Mouse (Mus musculus) layer of hippocampus, postnatal 10 days (tissue): ENCODE measurements around the gene Daam1. TPM values are rescaled to one million over a fixed set of nuclear protein-coding genes. Genes with fewer than 3 reads are reported as not detected.

Source experiments
- DNase-seq, 2 experiments: peaks; one replicate each; pipeline ENCODE4 v3.0.0; 2021; ENCODE audit warnings: low spot score in 2 of 2
- total RNA-seq, 2 experiments: library from RNA; stranded (reverse); gene quantifications; 2 replicates each; pipeline ENCODE4 v1.2.3; 2021

The Daam1 gene
- total RNA-seq, 2 experiments from 2014 or later = 89.9 to 96.7 TPM

DNA sequence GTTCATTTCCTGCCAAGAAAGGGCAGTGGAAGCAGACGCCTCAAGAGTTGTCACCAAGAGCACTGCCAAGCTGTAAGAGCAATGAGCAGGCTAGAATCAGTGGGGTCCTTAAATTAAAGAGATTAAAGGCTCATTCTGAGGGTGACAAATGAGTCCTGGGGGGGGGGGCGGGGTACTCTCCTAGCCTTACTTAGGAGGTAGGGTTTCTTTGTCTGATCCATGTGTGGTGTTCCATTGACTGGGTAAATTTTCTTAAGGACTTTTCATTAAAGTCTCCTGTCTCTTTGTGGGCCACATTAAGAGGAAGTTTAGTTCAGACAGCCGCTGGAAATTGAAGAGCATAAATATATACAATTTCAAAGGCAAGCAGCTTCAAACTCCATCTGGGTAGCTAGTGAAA lies 138.1 kb downstream of the Daam1 start:
- DNase-seq = no peak

DNA sequence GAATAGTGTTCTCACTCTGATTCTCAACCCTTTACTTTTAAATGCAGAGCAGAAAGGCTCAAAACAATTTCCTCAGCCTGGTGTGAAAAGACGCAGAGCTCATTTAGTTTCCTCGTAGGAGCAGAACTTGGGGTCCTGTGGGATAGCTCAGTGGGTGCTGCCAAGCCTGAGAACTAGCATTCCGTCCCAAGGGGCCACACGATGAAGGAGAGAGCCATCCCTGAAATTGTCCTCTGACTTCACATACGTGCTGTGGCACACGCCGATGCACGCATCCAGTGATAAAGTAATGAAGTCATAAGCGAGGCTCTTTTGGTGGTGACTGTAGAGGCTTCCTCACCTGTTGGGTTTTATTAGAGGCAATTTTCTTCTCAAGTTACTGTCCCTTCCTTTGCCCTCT lies 138.6 kb downstream of the Daam1 start:
- DNase-seq = no peak

DNA sequence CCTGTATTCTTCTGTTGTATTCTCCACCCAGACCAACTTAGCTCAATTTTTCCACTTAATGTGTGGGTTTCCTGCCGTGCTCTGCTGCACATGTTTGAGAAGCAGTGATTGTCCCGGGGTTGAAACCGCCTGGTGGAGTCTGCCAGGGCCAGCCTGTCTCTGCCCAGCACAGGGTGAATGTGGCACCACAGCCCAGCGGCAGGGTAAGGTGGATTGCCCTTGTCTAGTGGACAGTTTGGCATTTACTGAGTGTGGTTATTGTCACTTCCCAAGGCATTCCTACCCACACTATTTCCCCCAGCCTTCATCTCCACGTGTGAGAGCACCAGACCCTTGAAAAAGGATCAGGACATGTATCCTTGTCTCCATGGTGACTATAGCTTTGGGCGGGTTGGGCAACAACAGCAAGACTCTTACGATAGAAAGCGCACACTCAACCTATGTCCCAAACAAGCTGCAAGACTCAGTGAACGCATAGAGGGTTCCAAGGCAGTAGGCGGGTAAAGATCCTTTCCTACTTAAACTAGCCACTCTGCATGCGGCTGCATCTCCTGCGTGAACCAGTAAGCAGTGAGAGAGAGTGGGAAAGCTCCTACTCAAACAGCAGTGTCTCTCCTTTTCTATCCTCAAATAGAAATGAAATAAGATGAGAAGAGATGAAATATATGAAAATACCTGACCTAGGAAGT lies 139.2 kb downstream of the Daam1 start:
- no peak for DNase-seq

DNA sequence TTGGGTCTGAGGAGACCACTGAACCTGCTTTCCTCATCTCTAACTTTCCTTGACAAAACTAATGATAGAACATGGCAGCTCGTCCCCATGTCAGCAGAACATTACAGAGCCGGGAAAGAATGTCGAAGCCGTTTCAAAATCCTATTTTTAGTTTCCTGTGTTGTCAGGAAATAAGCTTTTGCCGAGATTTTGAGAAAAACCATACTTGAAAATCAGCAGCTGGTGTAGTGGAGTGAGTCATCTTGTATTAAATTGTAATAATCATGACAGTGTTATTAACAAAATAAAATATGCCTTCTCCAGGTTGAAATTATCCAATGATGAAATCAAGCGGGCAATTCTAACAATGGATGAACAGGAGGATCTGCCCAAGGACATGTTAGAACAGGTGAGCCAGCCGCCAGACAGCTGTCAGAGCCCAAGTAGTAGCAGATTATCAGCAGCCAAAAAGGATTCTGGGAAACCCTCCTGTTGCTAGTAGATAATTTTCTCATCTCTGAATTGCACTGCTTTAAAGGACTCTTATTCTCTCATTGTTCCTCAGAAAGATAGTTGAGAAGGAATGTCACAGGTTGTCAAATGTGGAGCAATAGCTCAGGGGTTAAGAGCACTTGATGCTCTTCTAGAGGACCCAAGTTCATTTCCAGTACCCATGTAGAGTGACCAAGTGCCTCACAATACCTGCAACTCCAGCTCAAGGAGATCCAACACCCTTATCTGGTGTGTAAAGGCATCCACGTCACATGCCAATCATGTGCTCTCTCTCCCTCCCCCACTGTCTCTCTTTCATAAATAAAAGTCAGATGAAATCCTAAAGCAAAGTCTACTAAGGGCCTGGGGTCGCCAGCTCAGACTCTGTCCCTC lies 140.1 kb downstream of the Daam1 start:
- DNase-seq = no peak

DNA sequence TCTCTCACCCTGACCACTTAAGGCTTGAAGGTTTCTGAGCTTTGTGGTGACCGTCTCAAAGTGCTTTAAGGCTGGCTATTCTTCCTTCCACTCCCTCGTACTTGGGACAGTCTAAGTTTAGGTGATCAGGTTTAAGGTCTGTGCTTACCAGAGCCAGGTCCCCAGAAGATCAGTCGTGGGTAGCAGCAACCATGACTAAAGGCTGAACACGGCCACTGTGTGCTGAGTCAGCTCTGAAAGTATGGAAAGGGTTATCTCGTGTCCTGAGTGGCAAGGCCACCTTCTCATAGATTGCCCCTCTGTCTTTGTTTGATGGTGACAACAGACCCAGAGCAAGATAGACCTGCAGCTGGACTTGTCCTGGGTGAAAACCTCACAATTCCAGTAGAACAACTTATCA lies 141.2 kb downstream of the Daam1 start:
- DNase-seq = no peak

DNA sequence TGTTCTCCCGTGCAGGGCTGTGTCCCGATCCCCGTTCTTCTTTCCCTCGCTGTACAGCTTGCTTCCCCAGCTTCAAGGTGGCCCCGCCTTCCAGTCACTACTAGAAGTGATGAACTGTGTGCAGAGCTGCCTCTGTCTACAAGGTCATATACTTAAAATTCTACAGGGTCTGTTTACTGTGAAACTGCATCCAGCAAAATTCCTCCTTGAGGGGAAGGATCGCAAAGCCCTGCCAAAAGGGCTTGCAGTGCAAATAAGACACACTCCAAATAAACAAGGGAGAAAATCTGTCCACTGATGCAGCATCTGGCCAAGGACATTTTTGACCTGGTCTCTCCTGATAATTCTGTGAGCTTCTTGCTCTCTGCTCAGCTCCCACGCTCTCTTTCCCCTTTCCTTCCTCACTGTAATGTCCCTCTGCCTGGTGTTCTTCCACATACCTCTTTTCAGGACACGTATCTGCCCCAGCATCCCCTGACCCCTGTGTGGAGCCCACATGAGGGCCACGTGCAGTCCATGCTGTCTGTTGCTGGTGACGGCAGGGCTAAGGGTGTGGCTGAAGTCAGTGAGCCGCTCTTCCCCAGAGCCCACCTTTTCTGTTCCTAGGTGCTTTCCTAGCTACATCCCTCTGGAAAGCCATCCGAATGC lies 141.9 kb downstream of the Daam1 start:
- no peak for DNase-seq

DNA sequence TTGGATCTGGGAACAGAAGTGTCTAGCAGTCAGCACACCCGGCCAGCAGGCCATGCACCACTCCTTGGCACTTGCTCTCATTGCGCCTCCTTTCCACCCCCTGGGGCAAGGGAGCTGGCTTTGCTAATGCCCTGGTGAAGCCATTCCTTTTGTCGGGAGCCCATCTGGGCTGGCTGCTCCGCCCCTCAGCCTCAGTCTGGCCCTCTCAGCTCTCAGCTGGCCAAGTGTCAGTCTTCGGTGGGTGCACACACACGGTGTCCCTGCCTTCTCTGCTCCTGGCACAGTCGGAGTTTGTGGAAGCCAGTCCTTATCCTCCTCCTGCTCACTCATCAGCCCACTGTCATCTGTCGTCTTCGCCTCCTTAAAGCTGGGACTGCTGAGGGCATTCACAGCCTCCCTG lies 142.7 kb downstream of the Daam1 start:
- peak; percentile 36 to 54 for DNase-seq

DNA sequence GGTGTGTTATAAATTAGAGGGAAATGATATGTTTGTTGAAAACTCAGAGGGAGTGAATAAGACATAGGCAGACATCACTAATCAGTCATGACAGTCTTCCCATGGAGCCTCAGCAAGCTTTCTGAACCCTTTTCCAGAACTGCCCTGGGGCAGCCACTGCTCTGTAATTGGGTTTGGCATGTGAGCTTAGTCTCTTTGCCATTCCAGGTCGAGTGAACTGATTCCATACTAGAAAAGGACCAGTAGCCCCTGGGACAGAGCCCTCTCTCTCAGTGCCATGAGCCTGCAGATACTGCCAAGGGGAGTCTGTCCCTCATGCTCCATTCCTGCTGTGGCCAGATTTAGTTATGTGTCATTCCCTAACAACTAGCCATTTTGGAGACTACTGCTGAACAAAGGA lies 144.7 kb downstream of the Daam1 start:
- DNase-seq = peak in 1 of 2 experiments; percentile 42

DNA sequence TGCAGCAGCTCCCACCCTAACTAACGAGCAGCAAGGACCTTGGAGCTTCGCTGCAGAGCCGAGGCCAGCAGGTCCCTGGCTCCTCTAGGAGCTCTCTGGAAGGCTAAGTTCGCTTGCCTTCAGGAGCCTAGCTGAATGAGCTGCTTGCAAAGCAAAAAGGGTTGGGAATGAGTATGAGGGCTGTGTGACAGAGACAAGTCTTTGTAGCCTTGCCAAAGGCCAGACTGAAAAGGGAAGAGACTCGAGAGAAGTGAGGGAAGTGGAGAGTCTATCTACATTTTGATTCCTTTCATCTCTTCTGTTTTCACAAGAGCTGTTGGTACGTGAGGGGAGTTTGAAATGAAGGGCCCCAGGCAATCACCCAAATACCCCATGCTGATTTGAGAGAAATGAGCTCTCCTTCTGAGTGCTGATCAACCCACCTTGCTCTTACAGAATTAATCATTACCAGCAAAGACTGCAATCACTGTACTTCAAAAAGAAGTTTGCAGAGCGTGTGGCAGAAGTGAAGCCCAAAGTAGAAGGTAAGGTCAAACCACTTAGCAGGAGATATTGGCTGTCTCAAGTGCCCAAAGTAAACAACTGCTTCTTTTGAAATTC lies 145.6 kb downstream of the Daam1 start:
- peak; percentile 48 to 59 for DNase-seq

DNA sequence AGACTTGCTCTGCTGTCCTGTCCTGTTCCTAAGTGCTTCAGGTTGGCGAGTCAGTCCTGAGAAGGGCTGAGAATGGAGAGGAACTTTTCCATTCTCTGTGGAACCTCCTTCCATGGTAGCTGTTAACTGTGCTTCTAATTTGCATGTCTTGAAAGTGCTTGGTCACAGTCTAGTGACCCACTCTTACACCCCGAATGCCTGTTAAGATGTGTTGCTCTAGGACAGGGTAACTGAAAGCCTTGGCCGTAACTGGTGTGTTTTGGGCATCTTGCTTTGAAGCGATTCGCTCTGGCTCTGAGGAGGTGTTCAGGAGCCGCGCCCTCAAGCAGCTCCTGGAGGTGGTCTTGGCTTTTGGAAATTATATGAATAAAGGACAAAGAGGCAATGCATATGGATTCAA lies 146.5 kb downstream of the Daam1 start:
- no peak for DNase-seq

DNA sequence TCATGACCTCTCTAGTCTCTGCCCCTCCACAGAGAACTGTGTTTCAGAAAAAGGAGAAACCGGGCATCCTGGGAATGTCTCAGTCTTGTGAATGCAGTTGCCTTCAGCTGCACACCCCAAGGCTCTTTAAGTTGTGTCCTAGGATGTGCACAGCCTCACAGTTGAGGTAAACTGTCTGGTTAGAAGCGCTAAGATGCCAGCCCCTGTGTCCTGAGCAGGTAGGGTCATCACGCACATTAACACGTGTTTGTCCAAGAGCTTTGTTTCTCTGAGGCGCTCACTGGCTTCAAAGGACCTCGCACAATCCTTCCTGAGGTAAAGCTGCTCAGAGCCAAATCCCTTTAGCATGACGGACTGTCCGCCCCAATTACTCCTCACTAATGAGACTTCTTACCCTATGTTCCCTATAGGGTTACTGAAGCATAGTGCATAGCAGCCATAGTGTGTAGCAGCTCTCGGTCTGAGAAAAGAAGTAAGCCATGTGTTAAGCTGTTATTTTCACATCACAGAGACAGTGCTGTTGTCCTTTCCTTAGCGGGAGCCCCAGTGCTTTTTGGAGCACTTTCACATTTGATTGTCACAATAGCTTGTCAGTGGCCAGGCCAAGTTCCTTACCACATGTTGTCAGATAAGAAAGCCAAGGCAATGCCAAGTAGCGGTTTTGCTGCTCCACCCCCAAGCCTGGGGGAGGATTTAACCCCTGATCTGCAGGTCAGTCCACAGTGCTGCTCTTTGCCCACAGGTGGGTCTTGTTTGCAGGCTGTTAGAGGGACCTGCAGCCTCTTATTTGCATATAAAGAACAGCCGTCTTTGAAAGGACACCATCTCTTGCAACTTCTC lies 147.9 kb downstream of the Daam1 start:
- no peak for DNase-seq

DNA sequence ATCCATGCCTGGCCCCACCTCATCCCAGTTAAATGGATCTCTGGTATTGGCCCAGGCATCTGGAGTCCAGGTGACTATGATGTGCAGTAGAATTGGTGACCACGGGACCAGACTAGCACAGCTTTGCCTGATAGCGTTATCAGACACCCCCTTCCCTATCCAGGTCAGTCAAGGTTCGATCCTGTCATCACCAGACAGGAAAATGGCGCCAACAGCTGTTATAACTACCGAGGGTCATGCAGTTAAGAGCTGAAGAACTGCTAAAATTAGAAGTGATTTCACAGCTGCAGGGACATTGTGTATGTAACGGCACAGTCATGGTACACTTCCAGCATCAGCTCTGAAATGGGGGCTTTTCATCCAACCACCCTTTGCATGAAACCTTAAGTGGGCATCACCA lies 149.3 kb downstream of the Daam1 start:
- no peak for DNase-seq

DNA sequence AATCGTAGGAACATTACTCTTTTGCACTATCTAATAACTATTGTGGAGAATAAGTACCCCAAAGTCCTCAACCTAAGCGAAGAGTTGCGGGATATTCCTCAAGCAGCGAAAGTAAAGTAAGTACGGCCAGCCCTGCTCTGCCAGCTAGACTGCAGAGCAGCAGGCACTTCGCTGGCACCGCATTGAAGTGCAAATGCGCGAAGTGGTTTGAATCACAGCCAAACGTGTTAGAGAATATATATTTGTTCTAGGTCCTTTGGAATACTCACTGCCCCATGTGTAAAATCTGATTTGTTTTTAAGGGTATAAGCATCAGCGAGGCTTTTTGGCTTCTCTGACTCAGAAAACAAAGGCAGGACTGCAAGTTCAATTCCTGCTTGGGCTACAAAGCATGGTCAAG lies 149.9 kb downstream of the Daam1 start:
- no peak for DNase-seq

DNA sequence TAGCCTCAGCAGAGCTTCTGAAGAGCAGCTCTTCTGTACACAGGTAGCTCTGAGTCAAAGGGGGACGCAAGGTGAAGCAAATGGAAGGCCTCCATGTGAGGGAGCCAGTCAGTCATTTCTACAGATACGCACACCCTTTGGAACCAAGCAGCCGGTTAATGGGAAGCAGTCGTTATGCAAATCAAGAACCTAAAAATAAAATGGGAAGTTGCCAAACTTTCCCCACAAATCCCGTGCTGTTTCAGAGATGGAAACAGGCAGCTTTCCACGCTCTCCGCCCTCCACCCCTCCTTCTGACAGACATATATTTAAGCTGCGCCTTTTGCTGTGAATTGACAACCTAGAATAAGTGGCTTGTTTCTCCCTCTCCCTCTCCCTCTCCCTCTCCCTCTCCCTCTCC lies 150.4 kb downstream of the Daam1 start:
- DNase-seq = peak in 1 of 2 experiments; percentile 56

DNA sequence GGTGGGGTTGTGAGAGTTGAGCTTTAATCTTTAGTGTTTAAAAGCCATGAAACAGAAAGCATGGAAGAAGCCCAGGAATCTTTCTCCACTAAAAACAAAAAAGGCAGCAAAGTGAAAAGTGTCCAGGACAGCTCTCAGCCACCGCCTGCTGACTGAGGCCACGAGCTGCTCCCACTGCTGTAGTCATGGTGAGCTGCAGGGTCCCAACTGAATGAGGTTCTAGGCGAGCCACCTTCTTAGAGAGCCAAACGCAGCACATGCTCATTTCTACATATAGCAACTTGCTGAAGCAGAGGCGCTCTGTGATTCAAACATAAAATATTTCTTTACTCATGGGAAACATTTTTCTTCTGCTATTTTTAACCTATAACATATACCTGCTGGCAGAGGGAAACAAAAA lies 150.9 kb downstream of the Daam1 start:
- DNase-seq = no peak

DNA sequence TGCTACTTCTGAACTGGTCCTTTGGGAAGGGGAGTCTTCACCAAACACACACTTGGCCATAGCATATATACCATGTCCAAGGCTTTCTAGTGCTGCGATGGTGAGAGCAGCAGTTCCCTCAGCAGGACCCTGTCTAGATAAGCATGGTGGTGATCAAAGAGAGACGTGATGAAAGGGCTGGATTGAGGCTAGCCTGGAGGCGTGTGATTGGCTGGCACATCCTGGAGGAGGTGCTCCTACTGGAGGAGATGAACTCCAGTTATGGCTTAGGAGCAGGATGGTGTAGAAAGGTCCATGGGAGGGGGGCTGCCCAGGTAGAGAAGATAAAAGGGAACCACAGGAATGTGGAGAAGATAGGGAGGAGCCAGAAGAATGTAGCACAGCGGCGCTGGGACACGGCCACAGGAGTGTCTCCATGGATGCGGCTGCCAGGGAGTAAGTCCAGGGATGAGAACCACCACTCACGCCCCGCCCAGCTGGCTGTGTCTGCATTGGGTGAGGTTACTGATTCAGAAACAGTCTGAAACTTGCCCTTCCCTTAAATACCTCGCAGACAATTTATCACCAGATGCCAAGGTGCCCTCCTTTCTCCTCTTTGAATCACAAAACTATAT lies 152.3 kb downstream of the Daam1 start:
- DNase-seq = peak in 1 of 2 experiments; percentile 3

DNA sequence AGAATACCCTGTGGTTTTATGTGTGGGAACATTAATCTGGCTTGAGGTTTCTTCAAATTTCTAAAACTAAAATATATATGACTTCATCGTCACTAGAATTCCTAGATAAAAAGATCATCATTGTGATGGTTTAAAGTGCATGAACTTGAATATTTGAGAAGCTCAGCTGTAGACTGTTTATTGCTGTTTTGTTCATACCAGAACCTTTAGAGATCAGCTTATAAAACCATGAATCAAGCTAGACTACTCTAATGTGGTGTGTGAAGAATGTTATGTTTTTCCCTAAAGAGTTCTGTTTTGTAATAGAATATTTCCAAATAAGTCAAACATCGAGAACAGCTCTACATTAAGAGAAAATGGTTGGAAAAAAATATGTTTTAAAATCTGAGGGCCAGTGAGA lies 156.3 kb downstream of the Daam1 start:
- no peak for DNase-seq

DNA sequence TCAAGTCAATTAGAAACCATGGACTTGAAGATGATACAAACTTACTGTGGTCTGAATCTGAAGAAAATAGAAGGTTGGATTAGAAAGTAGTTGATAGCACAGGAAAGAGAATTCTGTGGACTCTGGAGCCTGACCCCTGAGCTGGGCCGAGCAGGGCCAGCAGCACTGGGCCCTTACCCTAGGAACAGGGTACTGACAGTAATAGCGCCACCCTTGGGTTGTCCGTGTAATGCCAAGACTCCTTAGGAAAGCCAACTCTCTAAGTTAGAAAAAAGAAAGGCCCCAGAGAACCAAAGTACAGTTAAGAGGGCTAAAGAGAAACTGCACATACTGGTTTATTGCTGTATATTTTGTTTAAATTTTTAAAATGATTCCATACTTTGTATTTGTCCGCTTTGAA lies 157.0 kb downstream of the Daam1 start:
- peak in 1 of 2 experiments; percentile 13 for DNase-seq

DNA sequence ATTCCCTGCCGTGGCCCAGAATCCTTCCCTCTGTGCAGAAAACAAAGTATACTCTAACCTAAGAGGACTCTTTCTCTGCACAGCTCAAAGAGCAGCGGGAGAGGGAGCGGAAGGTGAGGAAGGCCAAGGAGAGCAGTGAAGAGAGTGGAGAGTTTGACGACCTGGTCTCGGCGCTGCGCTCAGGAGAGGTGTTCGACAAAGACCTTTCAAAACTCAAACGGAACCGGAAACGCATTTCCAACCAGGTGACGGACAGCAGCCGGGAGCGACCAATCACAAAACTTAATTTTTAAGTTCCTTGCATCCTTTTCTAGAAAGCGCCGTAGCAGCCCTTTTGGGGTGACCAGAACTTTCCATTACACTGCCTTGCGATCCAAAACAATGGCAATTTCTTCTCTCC lies 158.7 kb downstream of the Daam1 start:
- peak in 1 of 2 experiments; percentile 1 for DNase-seq

DNA sequence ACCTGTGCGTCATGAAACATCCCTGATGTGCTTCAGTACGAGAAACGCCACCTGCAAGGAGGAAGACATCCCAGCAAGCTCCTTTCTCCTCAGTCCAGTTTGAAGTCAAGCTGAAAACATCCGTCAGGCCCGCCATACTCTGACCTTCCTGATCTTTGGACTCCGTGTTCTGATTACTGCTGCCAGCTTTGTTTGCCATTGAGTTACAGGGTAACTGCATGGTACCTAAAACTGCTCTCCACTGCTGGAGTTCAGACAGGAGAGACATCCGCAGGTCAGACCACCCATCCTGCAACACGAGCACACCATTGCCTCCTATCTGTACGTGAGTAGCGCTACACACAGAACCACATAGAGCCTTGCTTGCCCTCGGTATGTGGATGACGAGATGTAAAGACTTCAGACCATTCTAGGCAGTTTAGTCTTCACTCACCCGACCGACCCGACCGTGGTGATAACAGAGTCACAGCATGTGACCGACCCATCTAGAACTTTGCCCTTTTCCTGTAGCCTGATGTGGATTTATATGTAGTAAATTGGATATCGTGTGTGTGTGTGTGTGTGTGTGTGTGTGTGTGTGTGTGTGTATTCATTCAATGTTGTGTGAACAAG lies 161.8 kb downstream of the Daam1 start:
- DNase-seq = no peak
